Mouse (Mus musculus): ENCODE measurements around the gene Nkd1. TPM values are rescaled to one million over a fixed set of nuclear protein-coding genes. Genes with fewer than 3 reads are reported as not detected.

Gene Nkd1
- total and polyA plus RNA-seq, 3 experiments: 2.3 to 3.4 (median 2.9) TPM

DNA sequence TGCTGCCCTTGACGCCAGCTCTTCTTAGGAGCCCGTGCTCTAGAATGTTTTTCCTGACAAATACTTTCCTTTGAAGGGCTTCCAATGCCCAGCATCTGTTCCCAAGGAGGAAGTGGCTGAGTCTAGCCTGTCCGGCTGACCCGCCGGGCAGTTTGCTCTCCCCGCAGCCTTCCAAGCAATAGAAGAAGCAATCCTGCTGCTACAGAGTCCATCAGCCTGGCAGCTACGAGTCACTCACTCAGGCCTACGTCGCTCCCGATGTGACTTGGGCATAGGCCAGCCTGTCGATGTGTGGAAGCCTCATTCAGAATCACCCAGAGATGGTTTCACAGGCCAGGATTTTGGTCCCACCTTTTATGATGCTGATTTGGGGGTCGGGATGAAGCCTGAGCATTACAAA, 74.9 kb downstream of the Nkd1 start:
- no peaks in the 10 kb centered on the region for H3K4me1 ChIP-seq (ENCODE audit: control insufficient read depth, insufficient read depth, low read length)
- intact Hi-C loops (cut with DNase I): no loop called here
- TF ChIP-seq CTCF (IDR thresholded peaks at IDR 0.05) (no peak), POLR2A (IDR thresholded peaks at IDR 0.05; ENCODE audit: insufficient read depth, low read depth, low read length) (no peak), EP300 (IDR thresholded peaks at IDR 0.05; ENCODE audit: insufficient read depth, low read depth, low read length) (no peak)
- H3K9ac ChIP-seq (ENCODE audit: low read depth, low read length): no peak overlapping the region
- H3K27me3 ChIP-seq (ENCODE audit: control insufficient read depth, insufficient read depth, low read length): no peaks in the 10 kb centered on the region
- H3K27ac ChIP-seq: no peak overlapping the region
- H3K79me2 ChIP-seq (replicated peaks; ENCODE audit: control insufficient read depth, insufficient read depth, low read length): no peaks in the 10 kb centered on the region
- WGBS: 79% methylated on average over 12 of the region's 12 CpGs
- H3K4me3 ChIP-seq: no peak overlapping the region
- DNase-seq: no peak
- H3K36me3 ChIP-seq (ENCODE audit: control insufficient read depth, insufficient read depth, low read length): no peaks in the 10 kb centered on the region

DNA sequence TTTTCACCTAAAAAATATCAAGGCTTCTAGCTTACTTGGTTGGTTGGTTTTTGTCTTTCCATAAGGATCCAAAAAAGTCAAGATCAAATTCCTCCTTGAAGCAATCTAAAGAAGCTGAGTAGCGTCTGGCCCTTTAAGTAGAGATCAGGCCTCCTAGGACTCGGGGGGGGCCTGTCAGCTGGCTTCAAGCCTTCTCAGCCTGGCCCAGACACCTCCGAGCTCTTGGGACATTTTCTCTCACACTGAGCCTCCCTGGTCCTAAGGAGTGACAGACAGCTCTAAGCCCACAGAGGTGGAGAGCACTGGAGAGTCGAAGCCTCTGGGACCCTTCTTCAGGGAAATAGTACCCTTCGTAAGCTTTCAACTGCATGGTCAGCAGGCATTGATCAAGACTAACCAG, 77.4 kb downstream of the Nkd1 start:
- Histone ChIP-seq H3K9ac (ENCODE audit: low read depth, low read length) (no peak overlapping the region), H3K4me1 (ENCODE audit: control insufficient read depth, insufficient read depth, low read length) (no peaks in the 10 kb centered on the region), H3K36me3 (ENCODE audit: control insufficient read depth, insufficient read depth, low read length) (no peaks in the 10 kb centered on the region), H3K79me2 (replicated peaks; ENCODE audit: control insufficient read depth, insufficient read depth, low read length) (no peaks in the 10 kb centered on the region), H3K27ac (no peak overlapping the region), H3K4me3 (no peak overlapping the region), H3K27me3 (ENCODE audit: control insufficient read depth, insufficient read depth, low read length) (no peaks in the 10 kb centered on the region)
- TF ChIP-seq EP300 (IDR thresholded peaks at IDR 0.05; ENCODE audit: insufficient read depth, low read depth, low read length) (no peak), CTCF (IDR thresholded peaks at IDR 0.05) (no peak), POLR2A (IDR thresholded peaks at IDR 0.05; ENCODE audit: insufficient read depth, low read depth, low read length) (no peak)
- intact Hi-C loops (cut with DNase I): no loop called here
- 57% methylated on average over 5 of the region's 5 CpGs for WGBS
- DNase-seq: no peak

DNA sequence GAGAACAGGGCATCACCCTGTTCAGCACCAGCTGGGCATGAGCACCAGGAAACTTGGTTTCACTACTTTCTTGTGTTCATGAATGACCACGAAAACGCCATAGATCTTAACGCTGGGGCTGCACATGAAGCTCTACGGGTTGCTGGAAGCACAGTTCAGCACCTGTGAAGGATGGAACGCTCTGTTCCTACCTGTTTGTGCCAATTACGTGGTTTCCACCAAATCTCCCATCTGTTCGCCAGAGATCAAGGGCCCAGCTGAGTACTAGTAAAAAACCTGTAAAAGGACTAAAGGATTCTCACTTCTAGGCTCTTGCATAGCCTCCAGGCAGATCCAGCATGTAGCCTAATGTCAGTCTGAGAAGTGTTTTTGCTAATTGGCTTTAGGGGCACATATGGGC, 78.3 kb downstream of the Nkd1 start:
- WGBS: 84% methylated on average over 7 of the region's 7 CpGs
- TF ChIP-seq CTCF (IDR thresholded peaks at IDR 0.05) (no peak), EP300 (IDR thresholded peaks at IDR 0.05; ENCODE audit: insufficient read depth, low read depth, low read length) (no peak), POLR2A (IDR thresholded peaks at IDR 0.05; ENCODE audit: insufficient read depth, low read depth, low read length) (no peak)
- H3K36me3 ChIP-seq (ENCODE audit: control insufficient read depth, insufficient read depth, low read length): no peaks in the 10 kb centered on the region

DNA sequence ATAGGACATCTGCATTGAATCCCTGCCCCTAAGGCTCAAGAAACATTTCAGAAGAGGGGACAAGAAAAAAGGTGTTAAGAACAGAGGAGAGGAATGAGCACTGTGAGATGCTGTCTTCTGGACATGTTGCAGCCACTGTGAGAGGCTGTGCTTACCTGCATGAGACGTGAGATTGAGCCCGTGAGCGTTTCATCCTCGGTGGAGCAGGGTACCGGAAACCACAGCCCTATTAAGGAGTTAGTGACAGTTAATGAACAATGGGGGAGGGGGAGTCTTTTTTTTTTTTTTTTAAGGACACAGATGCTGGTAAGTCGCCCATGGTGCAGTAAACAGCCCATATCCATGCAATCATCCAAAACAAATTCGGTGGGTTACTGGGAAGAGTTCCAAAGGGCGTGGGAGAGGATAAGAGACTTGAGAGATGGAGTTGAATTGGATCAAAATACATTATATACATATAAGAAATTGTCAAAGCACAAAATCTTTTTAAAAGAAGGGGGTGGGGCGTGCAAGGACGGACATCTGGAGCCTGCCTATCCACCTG, 82.4 kb downstream of the Nkd1 start:
- TF ChIP-seq POLR2A (IDR thresholded peaks at IDR 0.05; ENCODE audit: insufficient read depth, low read depth, low read length) (no peak), CTCF (IDR thresholded peaks at IDR 0.05) (no peak), EP300 (IDR thresholded peaks at IDR 0.05; ENCODE audit: insufficient read depth, low read depth, low read length) (no peak)
- Histone ChIP-seq H3K4me3 (no peak overlapping the region), H3K36me3 (ENCODE audit: control insufficient read depth, insufficient read depth, low read length) (no peaks in the 10 kb centered on the region), H3K4me1 (ENCODE audit: control insufficient read depth, insufficient read depth, low read length) (no peaks in the 10 kb centered on the region), H3K79me2 (replicated peaks; ENCODE audit: control insufficient read depth, insufficient read depth, low read length) (no peaks in the 10 kb centered on the region), H3K27ac (no peak overlapping the region), H3K27me3 (ENCODE audit: control insufficient read depth, insufficient read depth, low read length) (no peaks in the 10 kb centered on the region), H3K9ac (ENCODE audit: low read depth, low read length) (no peak overlapping the region)
- DNase-seq: no peak
- intact Hi-C loops (cut with DNase I): no loop called here
- 27% methylated on average over 10 of the region's 10 CpGs for WGBS

More for the DNA sequence above, 78.3 kb downstream of the Nkd1 start:
- no peak for DNase-seq
- H3K4me1 ChIP-seq (ENCODE audit: control insufficient read depth, insufficient read depth, low read length): no peaks in the 10 kb centered on the region
- H3K27ac ChIP-seq: no peak overlapping the region
- intact Hi-C loops (cut with DNase I): no loop called here
- H3K4me3 ChIP-seq: no peak overlapping the region
- H3K27me3 ChIP-seq (ENCODE audit: control insufficient read depth, insufficient read depth, low read length): no peaks in the 10 kb centered on the region
- H3K79me2 ChIP-seq (replicated peaks; ENCODE audit: control insufficient read depth, insufficient read depth, low read length): no peaks in the 10 kb centered on the region
- H3K9ac ChIP-seq (ENCODE audit: low read depth, low read length): no peak overlapping the region

GRCm38 (mm10) chr8:88604065-88605038, 83.2 kb downstream of the Nkd1 start:
- 23% methylated on average over 20 of the region's 20 CpGs for WGBS
- Histone ChIP-seq H3K79me2 (replicated peaks; ENCODE audit: control insufficient read depth, insufficient read depth, low read length) (no peaks in the 10 kb centered on the region), H3K4me1 (ENCODE audit: control insufficient read depth, insufficient read depth, low read length) (no peaks in the 10 kb centered on the region), H3K4me3 (no peak overlapping the region), H3K27me3 (ENCODE audit: control insufficient read depth, insufficient read depth, low read length) (no peaks in the 10 kb centered on the region), H3K9ac (ENCODE audit: low read depth, low read length) (no peak overlapping the region), H3K36me3 (ENCODE audit: control insufficient read depth, insufficient read depth, low read length) (no peaks in the 10 kb centered on the region), H3K27ac (no peak overlapping the region)
- intact Hi-C loops (cut with DNase I): no loop called here
- TF ChIP-seq CTCF (IDR thresholded peaks at IDR 0.05) (no peak), EP300 (IDR thresholded peaks at IDR 0.05; ENCODE audit: insufficient read depth, low read depth, low read length) (no peak), POLR2A (IDR thresholded peaks at IDR 0.05; ENCODE audit: insufficient read depth, low read depth, low read length) (no peak)
- peak; percentile 41 to 44 for DNase-seq

Measured in heart, adult 2 months (tissue).